Mouse (Mus musculus) intestine, embryonic 14.5 days (tissue): ENCODE measurements around the gene Prph. TPM values are rescaled to one million over a fixed set of nuclear protein-coding genes. Genes with fewer than 3 reads are reported as not detected.
"Not testable (repeated sequence)": the region's sequence is repeated elsewhere in the genome, so short reads cannot be mapped to it uniquely, and the experiment has no call there.

Source experiments
- ATAC-seq: fragments of 200-750 bp; cut with Nextera tagmentation; replicated peaks from 2 replicates; pipeline ENCODE4 v1.8.0; 2017; ENCODE audit warnings: low read depth, moderate number of reproducible peaks, moderate TSS enrichment, moderate library complexity; ENCODE audit not compliant: low FRiP score, low TSS enrichment
- DNase-seq: peaks from one replicate; pipeline ENCODE4 v3.0.0-alpha.2; 2018; ENCODE audit warnings: low spot score
- H3K27ac ChIP-seq: fragments of 300-500 bp; sonication (generic); 2 replicates; pipeline ENCODE4 v1.5.1; 2014; ENCODE audit warnings: low read depth, mild to moderate bottlenecking, control low read depth
- H3K27me3 ChIP-seq: fragments of 300-500 bp; sonication (generic); replicated peaks from 2 replicates; pipeline ENCODE4 v1.6.1; 2014; ENCODE audit warnings: low read length, control low read depth; ENCODE audit not compliant: control insufficient read depth, insufficient read depth
- H3K36me3 ChIP-seq: fragments of 300-500 bp; sonication (generic); 2 replicates; pipeline ENCODE4 v1.6.1; 2014; ENCODE audit warnings: low read length, control low read depth; ENCODE audit not compliant: control insufficient read depth, insufficient read depth
- H3K4me1 ChIP-seq: fragments of 300-500 bp; sonication (generic); replicated peaks from 2 replicates; pipeline ENCODE4 v1.6.1; 2014; ENCODE audit warnings: low read length, control low read depth, mixed read lengths; ENCODE audit not compliant: control insufficient read depth, insufficient read depth
- H3K4me2 ChIP-seq: fragments of 300-500 bp; sonication (generic); 2 replicates; pipeline ENCODE4 v1.6.1; 2014; ENCODE audit warnings: low read length
- H3K4me3 ChIP-seq: fragments of 300-500 bp; sonication (generic); 2 replicates; pipeline ENCODE4 v1.5.1; 2014; ENCODE audit warnings: low read depth, low read length, control low read depth, mixed read lengths
- H3K9ac ChIP-seq: fragments of 300-500 bp; sonication (generic); 2 replicates; pipeline ENCODE4 v1.6.1; 2014; ENCODE audit warnings: mild to moderate bottlenecking, low read length
- H3K9me3 ChIP-seq: fragments of 300-500 bp; sonication (generic); 2 replicates; pipeline ENCODE4 v1.6.1; 2016; ENCODE audit warnings: low read length, control low read depth; ENCODE audit not compliant: control insufficient read depth
- WGBS: fragments of 180-500 bp; shearing (Covaris S2); extraction: QIAGEN DNeasy Blood & Tissue Kit; methylation state at CpG from one replicate; pipeline ENCODE4 v1.1.7; 2014; 5-methylcytosine and 5-hydroxymethylcytosine counted together
- polyA plus RNA-seq: library from polyadenylated mRNA; unstranded; fragments of >200 nt; fragmentation: Nextera tagmentation; extraction: Ambion mirVana; gene quantifications from 2 replicates; pipeline ENCODE4 v1.2.1, GENCODE M21; 2014

The Prph gene
- polyA plus RNA-seq, 1 experiment from 2014 or later = 56.3 TPM

- Histone ChIP-seq H3K27me3 (peaks cover 56% of the 10 kb centered on the region), H3K4me2 (no peak overlapping the region)
Measured at GRCm38 (mm10) chr15:99053373-99053772, 1.6 kb upstream of the Prph start.

GRCm38 (mm10) chr15:99055511-99055961 is 562 bp downstream of the Prph start:
- DNase-seq = peak; percentile 74
- H3K27me3 ChIP-seq = peaks cover 70% of the 10 kb centered on the region

More at GRCm38 (mm10) chr15:99053373-99053772, 1.6 kb upstream of the Prph start:
- no peak overlapping the region for H3K9ac ChIP-seq
- ATAC-seq (no peak), DNase-seq (no peak)
- WGBS = 6% methylated on average over 9 of the region's 9 CpGs
- H3K36me3 ChIP-seq = no peaks in the 10 kb centered on the region
- no peaks in the 10 kb centered on the region for H3K9me3 ChIP-seq
- H3K4me3 ChIP-seq = no peak overlapping the region
- no peak overlapping the region for H3K27ac ChIP-seq
- peaks cover 12% of the 10 kb centered on the region for H3K4me1 ChIP-seq

GRCm38 (mm10) chr15:99056332-99056731 is 1.4 kb downstream of the Prph start:
- WGBS = 8% methylated on average over 14 of the region's 14 CpGs
- 0 out of 2 replicates have a peak overlapping the region, but pooled peaks have one; percentile 28 for H3K4me3 ChIP-seq
- H3K9me3 ChIP-seq = no peaks in the 10 kb centered on the region
- H3K27me3 ChIP-seq = peaks cover 70% of the 10 kb centered on the region
- H3K4me1 ChIP-seq = peaks cover 12% of the 10 kb centered on the region
- 0 out of 2 replicates have a peak, but pooled peaks have one; percentile 18 for ATAC-seq
- H3K27ac ChIP-seq = no peak overlapping the region
- DNase-seq = no peak
- H3K9ac ChIP-seq = no peak overlapping the region
- H3K4me2 ChIP-seq = peak overlapping the region; percentile 58
- no peaks in the 10 kb centered on the region for H3K36me3 ChIP-seq

More at GRCm38 (mm10) chr15:99055511-99055961, 562 bp downstream of the Prph start:
- under 1% methylated on average over 35 of the region's 37 CpGs for WGBS
- H3K4me1 ChIP-seq = peaks cover 12% of the 10 kb centered on the region
- H3K27ac ChIP-seq = no peak overlapping the region
- no peaks in the 10 kb centered on the region for H3K36me3 ChIP-seq
- H3K9ac ChIP-seq = peak overlapping the region; percentile 25; the same call in 1 of the 2 replicates
- H3K9me3 ChIP-seq = no peaks in the 10 kb centered on the region
- ATAC-seq = peak; percentile 36; the same call in 1 of the 2 replicates
- H3K4me2 ChIP-seq = peak overlapping the region; percentile 58
- peak overlapping the region; percentile 28 for H3K4me3 ChIP-seq

- Histone ChIP-seq H3K4me3 (no peak overlapping the region), H3K4me1 (no peaks in the 10 kb centered on the region), H3K27ac (no peak overlapping the region), H3K9me3 (no peaks in the 10 kb centered on the region), H3K27me3 (peaks cover 5% of the 10 kb centered on the region; the same call in 1 of the 2 replicates), H3K4me2 (no peak overlapping the region), H3K9ac (no peak overlapping the region), H3K36me3 (no peaks in the 10 kb centered on the region)
- ATAC-seq (no peak), DNase-seq (no peak)
- WGBS = 73% methylated on average over 12 of the region's 12 CpGs
Measured at GRCm38 (mm10) chr15:99065557-99066165, 10.7 kb downstream of the Prph start.

- H3K4me1 ChIP-seq = peaks cover 12% of the 10 kb centered on the region
- no peaks in the 10 kb centered on the region for H3K27me3 ChIP-seq
- H3K36me3 ChIP-seq = no peaks in the 10 kb centered on the region; the same call in 1 of the 2 replicates
- ATAC-seq (no peak), DNase-seq (no peak)
- no peak overlapping the region for H3K4me3 ChIP-seq
- H3K27ac ChIP-seq = no peak overlapping the region
- WGBS = 97% methylated on average over 1 of the region's 1 CpGs
- no peak overlapping the region for H3K4me2 ChIP-seq
- no peaks in the 10 kb centered on the region for H3K9me3 ChIP-seq
- H3K9ac ChIP-seq = no peak overlapping the region
Measured at GRCm38 (mm10) chr15:99071988-99072387, 17.0 kb downstream of the Prph start.

- peak; percentile 38; the same call in 1 of the 2 replicates for ATAC-seq
- H3K4me3 ChIP-seq = peak within 1 kb of the TSS; percentile 68
- H3K9ac ChIP-seq = peak within 1 kb of the TSS; percentile 70
- H3K4me2 ChIP-seq = peak within 1 kb of the TSS; percentile 54
- peak within 1 kb of the TSS; percentile 94 for H3K27ac ChIP-seq
- peaks cover 10% of the 10 kb centered on the region for H3K36me3 ChIP-seq
- peaks cover 12% of the 10 kb centered on the region for H3K4me1 ChIP-seq
- H3K27me3 ChIP-seq = no peaks in the 10 kb centered on the region
- H3K9me3 ChIP-seq = no peaks in the 10 kb centered on the region
- WGBS = 24% methylated on average over 9 of the region's 9 CpGs
- no peak for DNase-seq
Measured at GRCm38 (mm10) chr15:99074019-99074599, 19.1 kb downstream of the Prph start, which contains the start of gene Troap. Gene Troap, plus strand, starts transcription at chr15:99074575.

GRCm38 (mm10) chr15:99074600-99075333 is 19.8 kb downstream of the Prph start:
- Histone ChIP-seq H3K4me1 (peaks cover 12% of the 10 kb centered on the region), H3K27ac (peak overlapping the region; percentile 94), H3K9ac (peak overlapping the region; percentile 70), H3K9me3 (no peaks in the 10 kb centered on the region), H3K36me3 (peaks cover 10% of the 10 kb centered on the region), H3K27me3 (no peaks in the 10 kb centered on the region), H3K4me2 (peak overlapping the region; percentile 54), H3K4me3 (peak overlapping the region; percentile 68)
- WGBS = under 1% methylated on average over 44 of the region's 44 CpGs
- ATAC-seq = peak; percentile 95
- peak; percentile 99 for DNase-seq

- Histone ChIP-seq H3K4me1 (peaks cover 12% of the 10 kb centered on the region), H3K36me3 (peaks cover 22% of the 10 kb centered on the region), H3K4me2 (peak overlapping the region; percentile 54), H3K4me3 (peak overlapping the region; percentile 68; the same call in 1 of the 2 replicates)
- 99% methylated on average over 3 of the region's 3 CpGs for WGBS
- not testable (repeated sequence) for H3K9ac ChIP-seq, H3K27ac ChIP-seq, ATAC-seq, H3K9me3 ChIP-seq, H3K27me3 ChIP-seq, DNase-seq
Measured at GRCm38 (mm10) chr15:99076011-99076410, 21.0 kb downstream of the Prph start.
